Mouse (Mus musculus): ENCODE data around the gene Zfp454.

- no peak for TF ChIP-seq CHD2 (IDR thresholded peaks at IDR 0.05; ENCODE audit: low read depth, low read length)
- TF ChIP-seq ZNF384 (IDR thresholded peaks at IDR 0.05; ENCODE audit: low read depth, low read length) = no peak
Measured at GRCm38 (mm10) chr11:50850989-50851601, 36.4 kb downstream of the Zfp454 start.

All from ES-E14 (cell line).